Mouse (Mus musculus) embryonic fibroblast, embryonic 13.5 days (primary cell): ENCODE measurements around the gene Kdm6a.

ENCODE experiments used
- CTCF ChIP-seq: IDR thresholded peaks from 2 replicates; pipeline ENCODE4 v1.5.1; 2011; ENCODE audit warnings: mild to moderate bottlenecking, control low read depth, low read length, moderate library complexity, borderline replicate concordance; ENCODE audit not compliant: insufficient read depth
- POLR2A ChIP-seq: IDR thresholded peaks from 2 replicates; pipeline ENCODE4 v1.6.1; 2011; ENCODE audit warnings: low read depth, mild to moderate bottlenecking, control low read depth, low read length, moderate library complexity

- TF ChIP-seq CTCF (no peak), POLR2A (no peak)
These were observed 16.8 kb upstream of the Kdm6a start, which contains the start of gene Dusp21 for GRCm38 (mm10) chrX:18145557-18145956.
